ENCODE assay signal across 9 mouse cellular contexts in the genomic region with DNA sequence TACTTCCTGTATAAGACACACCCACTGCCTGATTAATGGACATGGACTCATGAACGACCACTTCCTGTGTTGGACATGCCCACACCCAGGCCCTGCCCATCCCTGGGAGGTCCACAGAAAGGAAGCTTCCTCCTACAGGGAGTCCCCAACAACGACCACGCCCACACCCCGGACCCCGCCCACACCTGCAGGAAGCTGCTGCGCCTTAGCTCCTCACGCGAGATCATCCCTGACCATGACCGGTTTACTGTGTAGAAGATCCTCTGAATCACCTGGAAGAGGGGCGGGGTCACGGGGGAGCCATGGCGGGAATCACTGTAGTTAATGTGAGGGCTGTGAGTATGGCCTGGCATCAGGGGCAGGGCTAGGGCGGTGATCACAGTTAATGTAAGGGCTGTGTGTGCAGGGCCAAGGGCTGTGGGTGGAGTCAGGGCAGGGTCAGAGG. TPM values are rescaled to one million over a fixed set of nuclear protein-coding genes. Genes with fewer than 3 reads are reported as not detected.
A peak's percentile ranks its signal among the peaks of the same experiment; 100 is the strongest.
DNase-seq lines count a peak whose midpoint lies in the region; ATAC-seq and TF ChIP-seq lines count a peak whose summit lies in the region.
"Had no signal": no experiment of that assay in that cellular context is flagged by ENCODE, and none has a peak within 500 bp of the region (broad histone marks: within the 10 kb centered on the region; RNA-seq: fewer than 3 reads in every experiment).

No protein-coding gene starts in this region.

- no peak overlapping the region for H3K4me2 ChIP-seq in embryonic facial prominence, embryonic 14.5 days (ENCODE audit: low read depth, low read length)
- H3K4me2 ChIP-seq in hindbrain, embryonic 14.5 days (replicated peaks) = no peak overlapping the region
- H3K4me2 ChIP-seq in limb, embryonic 12.5 days = no peak overlapping the region
- no peak overlapping the region for H3K4me2 ChIP-seq in midbrain, embryonic 15.5 days

- peak; percentile 3 to 9 for DNase-seq in layer of hippocampus, adult 2 months (ENCODE audit: low spot score in 2 of 2)
- DNase-seq in layer of hippocampus, adult 9-10 months (ENCODE audit: low spot score) = no peak
- peak; percentile 26 for DNase-seq in MN1 (ENCODE audit: low spot score)
- DNase-seq in embryonic facial prominence, embryonic 14.5 days (ENCODE audit: low spot score) = peak; percentile 8
- no peak for DNase-seq in hindbrain, embryonic 14.5 days (ENCODE audit: low spot score)
- peak; percentile 47 for DNase-seq in thymus, postnatal 14 days

- peaks cover 35% of the 10 kb centered on the region for H3K9me3 ChIP-seq in embryonic facial prominence, embryonic 14.5 days (ENCODE audit: control insufficient read depth, low read length)
- H3K9me3 ChIP-seq in hindbrain, embryonic 14.5 days (ENCODE audit: control insufficient read depth, low read length) = peaks cover 31% of the 10 kb centered on the region
- peaks cover 35% of the 10 kb centered on the region for H3K9me3 ChIP-seq in limb, embryonic 12.5 days
- peaks cover 15% of the 10 kb centered on the region for H3K9me3 ChIP-seq in midbrain, embryonic 15.5 days

- TF ChIP-seq CTCF in layer of hippocampus, adult 2 months (conservative IDR thresholded peaks at IDR 0.05) = no peak

- H3K9ac ChIP-seq in embryonic facial prominence, embryonic 14.5 days (ENCODE audit: low read depth, low read length) = no peak overlapping the region
- no peak overlapping the region for H3K9ac ChIP-seq in hindbrain, embryonic 14.5 days
- H3K9ac ChIP-seq in limb, embryonic 12.5 days (replicated peaks) = no peak overlapping the region
- no peak overlapping the region for H3K9ac ChIP-seq in midbrain, embryonic 15.5 days

- H3K4me1 ChIP-seq in embryonic facial prominence, embryonic 14.5 days (ENCODE audit: control insufficient read depth, insufficient read depth, low read length) = no peaks in the 10 kb centered on the region
- H3K4me1 ChIP-seq in hindbrain, embryonic 14.5 days (replicated peaks; ENCODE audit: control insufficient read depth, insufficient read depth, low read length) = no peaks in the 10 kb centered on the region
- H3K4me1 ChIP-seq in limb, embryonic 12.5 days (replicated peaks) = no peaks in the 10 kb centered on the region
- H3K4me1 ChIP-seq in midbrain, embryonic 15.5 days = no peaks in the 10 kb centered on the region

- H3K4me3 ChIP-seq in layer of hippocampus, adult 2 months = no peak overlapping the region
- H3K4me3 ChIP-seq in embryonic facial prominence, embryonic 14.5 days (ENCODE audit: low read depth, low read length) = no peak overlapping the region
- no peak overlapping the region for H3K4me3 ChIP-seq in hindbrain, embryonic 14.5 days (replicated peaks; ENCODE audit: low read length)
- no peak overlapping the region for H3K4me3 ChIP-seq in limb, embryonic 12.5 days (replicated peaks)
- no peak overlapping the region for H3K4me3 ChIP-seq in midbrain, embryonic 15.5 days

- no peak overlapping the region for H3K27ac ChIP-seq in layer of hippocampus, adult 2 months
- no peak overlapping the region for H3K27ac ChIP-seq in embryonic facial prominence, embryonic 14.5 days (replicated peaks; ENCODE audit: low read depth, low read length)
- H3K27ac ChIP-seq in hindbrain, embryonic 14.5 days = no peak overlapping the region
- H3K27ac ChIP-seq in limb, embryonic 12.5 days = no peak overlapping the region
- no peak overlapping the region for H3K27ac ChIP-seq in midbrain, embryonic 15.5 days

- ATAC-seq in embryonic facial prominence, embryonic 14.5 days (ENCODE audit: low read depth) = peak; percentile 69
- peak; percentile 63 for ATAC-seq in hindbrain, embryonic 14.5 days (ENCODE audit: low FRiP score)
- ATAC-seq in limb, embryonic 12.5 days (ENCODE audit: insufficient number of reproducible peaks, insufficient read depth, low FRiP score, low TSS enrichment, low read depth) = peak; percentile 73
- peak; percentile 80 for ATAC-seq in midbrain, embryonic 15.5 days (replicated peaks)

- 92% methylated on average over 13 of the region's 13 CpGs for WGBS in embryonic facial prominence, embryonic 14.5 days
- WGBS in hindbrain, embryonic 14.5 days = 95% methylated on average over 13 of the region's 13 CpGs
- WGBS in limb, embryonic 12.5 days = 92% methylated on average over 13 of the region's 13 CpGs
- 95% methylated on average over 13 of the region's 13 CpGs for WGBS in midbrain, embryonic 15.5 days

- H3K27me3 ChIP-seq in embryonic facial prominence, embryonic 14.5 days (replicated peaks; ENCODE audit: control insufficient read depth, insufficient read depth, low read length) = no peaks in the 10 kb centered on the region
- H3K27me3 ChIP-seq in hindbrain, embryonic 14.5 days (ENCODE audit: control insufficient read depth, insufficient read depth, low read length) = no peaks in the 10 kb centered on the region
- H3K27me3 ChIP-seq in limb, embryonic 12.5 days = no peaks in the 10 kb centered on the region
- H3K27me3 ChIP-seq in midbrain, embryonic 15.5 days (replicated peaks) = no peaks in the 10 kb centered on the region

- H3K36me3 ChIP-seq in embryonic facial prominence, embryonic 14.5 days (ENCODE audit: control insufficient read depth, insufficient read depth, low read length) = peaks cover 36% of the 10 kb centered on the region
- H3K36me3 ChIP-seq in hindbrain, embryonic 14.5 days (replicated peaks; ENCODE audit: control insufficient read depth, insufficient read depth) = peaks cover 36% of the 10 kb centered on the region
- H3K36me3 ChIP-seq in limb, embryonic 12.5 days = peaks cover 38% of the 10 kb centered on the region
- peaks cover 33% of the 10 kb centered on the region for H3K36me3 ChIP-seq in midbrain, embryonic 15.5 days (replicated peaks)

RNA-seq across cellular contexts. Expression of a gene that starts 37.3 kb away (rescaled TPM):
- 100 to 1,000 TPM in 1 of 2 experiments, 10 to 100 TPM in 1; 98.4 to 106 TPM for total RNA-seq in layer of hippocampus, adult 2 months (2021)
- 110 and 141 TPM in 2 replicates for polyA plus RNA-seq in embryonic facial prominence, embryonic 14.5 days (2014; fragmentation: Nextera tagmentation; extraction: Ambion mirVana)
- polyA plus RNA-seq in hindbrain, embryonic 14.5 days (2014; fragmentation: Nextera tagmentation; extraction: Ambion mirVana) = 150 and 154 TPM in 2 replicates
- polyA plus RNA-seq in limb, embryonic 12.5 days (2016; fragmentation: Nextera tagmentation; extraction: Ambion mirVana) = 121 TPM in 2 replicates
- polyA plus RNA-seq in midbrain, embryonic 15.5 days (2015; fragmentation: Nextera tagmentation; extraction: Ambion mirVana) = 170 and 179 TPM in 2 replicates

RNA-seq across cellular contexts. Expression of a gene that starts 54.2 kb away (rescaled TPM):
- total RNA-seq in layer of hippocampus, adult 2 months (2021) = not detected
- not detected in 2 replicates for polyA plus RNA-seq in embryonic facial prominence, embryonic 14.5 days (2014; fragmentation: Nextera tagmentation; extraction: Ambion mirVana)
- not detected in 2 replicates for polyA plus RNA-seq in hindbrain, embryonic 14.5 days (2014; fragmentation: Nextera tagmentation; extraction: Ambion mirVana)
- polyA plus RNA-seq in limb, embryonic 12.5 days (2016; fragmentation: Nextera tagmentation; extraction: Ambion mirVana) = not detected in 2 replicates
- polyA plus RNA-seq in midbrain, embryonic 15.5 days (2015; fragmentation: Nextera tagmentation; extraction: Ambion mirVana) = not detected in 2 replicates
- total RNA-seq: liver, adult 2 months had no signal
- polyA plus RNA-seq: liver, adult 2 months had no signal

Comparison
In these comparisons a context has a peak if more than half of its experiments do, and no peak if none do; other contexts are left out.
1. DNase-seq: peak in layer of hippocampus, adult 2 months (2 of 2), MN1 (single experiment), embryonic facial prominence, embryonic 14.5 days (single experiment) and thymus, postnatal 14 days (single experiment); none in layer of hippocampus, adult 9-10 months (single experiment) and hindbrain, embryonic 14.5 days (single experiment).
2. Peak in every context shown above with its lines, with median percentiles within 50 percentile points of each other: ATAC-seq.